ENCODE assay signal across 17 mouse cellular contexts in genomic region chr15:60708678-60709077, GRCm38 (mm10).
DNase-seq lines count a peak whose midpoint lies in the region; ATAC-seq and TF ChIP-seq lines count a peak whose summit lies in the region.
"Had no signal": no experiment of that assay in that cellular context is flagged by ENCODE, and none has a peak within 500 bp of the region (broad histone marks: within the 10 kb centered on the region; RNA-seq: fewer than 3 reads in every experiment).

No protein-coding gene starts in this region.

- DNase-seq in forebrain, embryonic 10.5 days (ENCODE audit: extremely low spot score, low spot score): no peak
- no peak for DNase-seq in forebrain, postnatal 0 days
- DNase-seq in midbrain, postnatal 0 days (ENCODE audit: low spot score): no peak
- DNase-seq in embryonic facial prominence, embryonic 10.5 days (ENCODE audit: low spot score): peak; percentile 47
- DNase-seq in retina, embryonic 14.5 days (ENCODE audit: low spot score): peak; percentile 75
- DNase-seq in left cerebral cortex, adult 2 months (ENCODE audit: extremely low spot score in 1 of 2, low spot score in 2 of 2): no peak
- DNase-seq: cerebellum, postnatal 14 days; gastrocnemius, postnatal 10 days; layer of hippocampus, adult 9-11 months; liver, postnatal 0 days; right cerebral cortex, postnatal 25 days; thymus, adult 2 months had no signal

- TF ChIP-seq CTCF in forebrain, postnatal 0 days (IDR thresholded peaks at IDR 0.05; ENCODE audit: low read depth): no peak
- TF ChIP-seq CTCF in midbrain, postnatal 0 days (IDR thresholded peaks at IDR 0.05): no peak
- TF ChIP-seq CTCF in left cerebral cortex, adult 2 months (IDR thresholded peaks at IDR 0.05): no peak

- peak overlapping the region; percentile 52 for H3K27ac ChIP-seq in forebrain, embryonic 10.5 days
- no peak overlapping the region for H3K27ac ChIP-seq in forebrain, postnatal 0 days (ENCODE audit: low read depth, low read length)
- H3K27ac ChIP-seq in midbrain, embryonic 12.5 days (replicated peaks): no peak overlapping the region
- no peak overlapping the region for H3K27ac ChIP-seq in midbrain, postnatal 0 days (ENCODE audit: low read depth, low read length)
- H3K27ac ChIP-seq in embryonic facial prominence, embryonic 10.5 days (replicated peaks): no peak overlapping the region
- no peak overlapping the region for H3K27ac ChIP-seq in left cerebral cortex, adult 2 months
- H3K27ac ChIP-seq: hindbrain, embryonic 13.5 days; limb, embryonic 12.5 days had no signal

- no peak overlapping the region for H3K4me3 ChIP-seq in forebrain, embryonic 10.5 days
- H3K4me3 ChIP-seq in forebrain, postnatal 0 days (ENCODE audit: low read depth, low read length): no peak overlapping the region
- no peak overlapping the region for H3K4me3 ChIP-seq in midbrain, embryonic 12.5 days
- no peak overlapping the region for H3K4me3 ChIP-seq in midbrain, postnatal 0 days (ENCODE audit: low read depth, low read length)
- no peak overlapping the region for H3K4me3 ChIP-seq in embryonic facial prominence, embryonic 10.5 days
- no peak overlapping the region for H3K4me3 ChIP-seq in left cerebral cortex, adult 2 months
- H3K4me3 ChIP-seq: heart, embryonic 12.5 days; hindbrain, embryonic 13.5 days; limb, embryonic 12.5 days had no signal

- H3K27me3 ChIP-seq in forebrain, embryonic 10.5 days (ENCODE audit: poor library complexity, severe bottlenecking): no peaks in the 10 kb centered on the region
- H3K27me3 ChIP-seq in forebrain, postnatal 0 days (ENCODE audit: insufficient read depth, low read length): no peaks in the 10 kb centered on the region
- H3K27me3 ChIP-seq in midbrain, embryonic 12.5 days: no peaks in the 10 kb centered on the region
- H3K27me3 ChIP-seq in midbrain, postnatal 0 days (ENCODE audit: insufficient read depth, low read length): no peaks in the 10 kb centered on the region
- no peaks in the 10 kb centered on the region for H3K27me3 ChIP-seq in embryonic facial prominence, embryonic 10.5 days (replicated peaks; ENCODE audit: low read depth, poor library complexity, severe bottlenecking)
- H3K27me3 ChIP-seq: heart, embryonic 12.5 days; hindbrain, embryonic 13.5 days; limb, embryonic 12.5 days had no signal

- no peak for ATAC-seq in forebrain, postnatal 0 days
- peak; percentile 56; the same call in 1 of the 2 replicates for ATAC-seq in midbrain, embryonic 12.5 days (ENCODE audit: low FRiP score, low read depth)
- ATAC-seq in midbrain, postnatal 0 days (ENCODE audit: low FRiP score): no peak
- no peak for ATAC-seq in megakaryocyte-erythroid progenitor cell, adult 5-6 weeks (replicated peaks; ENCODE audit: low FRiP score, low TSS enrichment, poor library complexity, severe bottlenecking)
- ATAC-seq: liver, postnatal 0 days had no signal

- H3K36me3 ChIP-seq in forebrain, embryonic 10.5 days (replicated peaks): no peaks in the 10 kb centered on the region
- no peaks in the 10 kb centered on the region for H3K36me3 ChIP-seq in forebrain, postnatal 0 days (ENCODE audit: insufficient read depth)
- H3K36me3 ChIP-seq in midbrain, embryonic 12.5 days: no peaks in the 10 kb centered on the region
- H3K36me3 ChIP-seq in midbrain, postnatal 0 days (ENCODE audit: insufficient read depth, low read length): no peaks in the 10 kb centered on the region
- H3K36me3 ChIP-seq in embryonic facial prominence, embryonic 10.5 days (replicated peaks): no peaks in the 10 kb centered on the region
- H3K36me3 ChIP-seq: heart, embryonic 12.5 days; hindbrain, embryonic 13.5 days; limb, embryonic 12.5 days had no signal

- no peaks in the 10 kb centered on the region for H3K9me3 ChIP-seq in forebrain, embryonic 10.5 days
- H3K9me3 ChIP-seq in forebrain, postnatal 0 days (ENCODE audit: low read length): no peaks in the 10 kb centered on the region
- H3K9me3 ChIP-seq in midbrain, embryonic 12.5 days: no peaks in the 10 kb centered on the region
- no peaks in the 10 kb centered on the region for H3K9me3 ChIP-seq in midbrain, postnatal 0 days (ENCODE audit: low read length)
- H3K9me3 ChIP-seq in embryonic facial prominence, embryonic 10.5 days: no peaks in the 10 kb centered on the region
- H3K9me3 ChIP-seq: heart, embryonic 12.5 days; hindbrain, embryonic 13.5 days; limb, embryonic 12.5 days had no signal

- intact Hi-C loops in left cerebral cortex, adult 2 months (cut with DNase I): no loop called here

- no peak overlapping the region for H3K4me2 ChIP-seq in forebrain, postnatal 0 days (ENCODE audit: low read depth)
- no peak overlapping the region for H3K4me2 ChIP-seq in midbrain, embryonic 12.5 days (replicated peaks)
- H3K4me2 ChIP-seq in midbrain, postnatal 0 days (ENCODE audit: low read depth, low read length, poor library complexity, severe bottlenecking): no peak overlapping the region
- H3K4me2 ChIP-seq: heart, embryonic 12.5 days; hindbrain, embryonic 13.5 days; limb, embryonic 12.5 days had no signal

- H3K9ac ChIP-seq in forebrain, postnatal 0 days: no peak overlapping the region
- no peak overlapping the region for H3K9ac ChIP-seq in midbrain, embryonic 12.5 days (replicated peaks)
- no peak overlapping the region for H3K9ac ChIP-seq in midbrain, postnatal 0 days (replicated peaks; ENCODE audit: low read length, poor library complexity, severe bottlenecking)
- H3K9ac ChIP-seq: heart, embryonic 12.5 days; hindbrain, embryonic 13.5 days; limb, embryonic 12.5 days; liver, postnatal 0 days had no signal

- peaks cover 24% of the 10 kb centered on the region for H3K4me1 ChIP-seq in forebrain, embryonic 10.5 days
- no peaks in the 10 kb centered on the region for H3K4me1 ChIP-seq in forebrain, postnatal 0 days (ENCODE audit: insufficient read depth)
- H3K4me1 ChIP-seq in midbrain, embryonic 12.5 days: 0 out of 2 replicates have a peak, but pooled peaks cover 4% of the 10 kb centered on the region
- no peaks in the 10 kb centered on the region for H3K4me1 ChIP-seq in midbrain, postnatal 0 days (ENCODE audit: insufficient read depth, low read length)
- H3K4me1 ChIP-seq in embryonic facial prominence, embryonic 10.5 days: peaks cover 14% of the 10 kb centered on the region
- H3K4me1 ChIP-seq: hindbrain, embryonic 13.5 days had no signal

Comparison
In these comparisons a context has a peak if more than half of its experiments do, and no peak if none do; other contexts are left out.
1. DNase-seq: peak in embryonic facial prominence, embryonic 10.5 days (single experiment) and retina, embryonic 14.5 days (single experiment); none in forebrain, embryonic 10.5 days (single experiment), forebrain, postnatal 0 days (single experiment), midbrain, postnatal 0 days (single experiment) and left cerebral cortex, adult 2 months (0 of 2).